Mouse (Mus musculus) urinary bladder, postnatal 4 days (tissue): ENCODE measurements around the gene Grem2.

Source experiments
- DNase-seq, 2 experiments: peaks; one replicate each; pipeline ENCODE4 v3.0.0; 2021 to 2022; ENCODE audit warnings: low spot score in 2 of 2

Grem2 gene

GRCm38 (mm10) chr1:174921298-174921955, at the start of gene Grem2:
TSS of gene Grem2 (minus strand) at chr1:174921819.
- DNase-seq = peak; percentile 43 to 60

GRCm38 (mm10) chr1:174959837-174960236, 38.2 kb upstream of the Grem2 start:
- no peak for DNase-seq

- no peak for DNase-seq
Observed at GRCm38 (mm10) chr1:174931003-174931619, 9.5 kb upstream of the Grem2 start.

- DNase-seq = no peak
Observed at GRCm38 (mm10) chr1:174929459-174930181, 8.0 kb upstream of the Grem2 start.

- no peak for DNase-seq
Observed at GRCm38 (mm10) chr1:174918949-174919348, 2.7 kb downstream of the Grem2 start.

GRCm38 (mm10) chr1:174918236-174918870, 3.3 kb downstream of the Grem2 start:
- DNase-seq = no peak

- DNase-seq = no peak
Observed at GRCm38 (mm10) chr1:174909834-174910233, 11.8 kb downstream of the Grem2 start.

GRCm38 (mm10) chr1:174908232-174908631, 13.4 kb downstream of the Grem2 start:
- DNase-seq = no peak

GRCm38 (mm10) chr1:174907637-174908036, 14.0 kb downstream of the Grem2 start:
- DNase-seq = no peak

- no peak for DNase-seq
Observed at GRCm38 (mm10) chr1:174902755-174903154, 18.9 kb downstream of the Grem2 start.

GRCm38 (mm10) chr1:174892471-174892870, 29.1 kb downstream of the Grem2 start:
- no peak for DNase-seq

- DNase-seq = no peak
Observed at GRCm38 (mm10) chr1:174888684-174889405, 32.8 kb downstream of the Grem2 start.

GRCm38 (mm10) chr1:174888073-174888472, 33.5 kb downstream of the Grem2 start:
- no peak for DNase-seq

GRCm38 (mm10) chr1:174882496-174882895, 39.1 kb downstream of the Grem2 start:
- no peak for DNase-seq

- DNase-seq = no peak
Observed at GRCm38 (mm10) chr1:174875173-174875572, 46.4 kb downstream of the Grem2 start.

GRCm38 (mm10) chr1:174860407-174861118, 61.1 kb downstream of the Grem2 start:
- no peak for DNase-seq

- no peak for DNase-seq
Observed at GRCm38 (mm10) chr1:174856188-174856587, 65.4 kb downstream of the Grem2 start.

- DNase-seq = no peak
Observed at GRCm38 (mm10) chr1:174844786-174845185, 76.8 kb downstream of the Grem2 start.

GRCm38 (mm10) chr1:174836861-174837260, 84.8 kb downstream of the Grem2 start:
- no peak for DNase-seq

- no peak for DNase-seq
Observed at GRCm38 (mm10) chr1:174826562-174826961, 95.1 kb downstream of the Grem2 start.

- DNase-seq = no peak
Observed at GRCm38 (mm10) chr1:174811846-174812245, 109.8 kb downstream of the Grem2 start.
